Mouse (Mus musculus) induced T-regulatory cell, adult 2 months (primary cell): ENCODE measurements around the gene Nwd1.
"Not testable (repeated sequence)": the region's sequence is repeated elsewhere in the genome, so short reads cannot be mapped to it uniquely, and the experiment has no call there.

ENCODE experiments used
- DNase-seq: peaks from one replicate; pipeline ENCODE4 v3.0.0-alpha.2; 2012; ENCODE audit warnings: low read depth

Gene Nwd1

DNA sequence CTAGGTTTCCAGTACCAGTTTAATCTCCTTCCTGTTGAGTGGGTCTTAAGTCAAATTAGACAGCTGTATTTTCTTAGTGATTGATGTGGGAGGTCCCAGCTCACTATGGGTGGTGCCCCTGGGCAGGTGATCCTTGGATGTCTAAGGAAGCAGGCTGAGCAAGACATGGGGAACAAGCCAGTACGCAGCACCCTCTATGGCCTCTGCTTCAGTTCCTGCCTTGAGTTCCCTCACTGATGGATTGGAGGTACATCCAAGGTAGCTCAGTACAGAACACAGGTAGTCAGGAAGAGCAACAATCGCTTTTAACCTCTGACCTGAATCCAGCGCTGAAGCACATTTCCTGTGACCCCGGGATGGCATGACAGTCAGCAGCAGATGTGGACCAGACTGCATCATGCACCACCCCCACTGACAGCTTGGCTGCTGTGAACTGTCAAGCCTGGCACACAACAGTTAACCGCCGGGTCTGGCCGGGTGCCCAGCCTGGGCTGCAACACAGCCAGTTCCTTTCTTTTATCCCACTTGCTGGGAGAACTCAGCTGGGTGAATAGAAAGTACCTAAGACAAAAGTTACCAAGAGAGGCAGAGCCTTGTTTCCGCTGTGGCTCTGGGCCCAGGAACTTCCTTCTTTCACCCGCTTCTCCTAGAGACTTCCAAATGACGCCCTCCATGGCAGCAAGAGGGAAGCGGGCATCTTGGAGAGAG, at the start of gene Nwd1:
Gene Nwd1, plus strand, starts transcription at position 652 of the 708 bp plus-strand sequence.
- no peak for DNase-seq

GRCm38 (mm10) chr8:72642885-72643284, 3.6 kb upstream of the Nwd1 start:
- no peak for DNase-seq

- no peak for DNase-seq
Measured at GRCm38 (mm10) chr8:72644601-72645000, 1.9 kb upstream of the Nwd1 start.

DNA sequence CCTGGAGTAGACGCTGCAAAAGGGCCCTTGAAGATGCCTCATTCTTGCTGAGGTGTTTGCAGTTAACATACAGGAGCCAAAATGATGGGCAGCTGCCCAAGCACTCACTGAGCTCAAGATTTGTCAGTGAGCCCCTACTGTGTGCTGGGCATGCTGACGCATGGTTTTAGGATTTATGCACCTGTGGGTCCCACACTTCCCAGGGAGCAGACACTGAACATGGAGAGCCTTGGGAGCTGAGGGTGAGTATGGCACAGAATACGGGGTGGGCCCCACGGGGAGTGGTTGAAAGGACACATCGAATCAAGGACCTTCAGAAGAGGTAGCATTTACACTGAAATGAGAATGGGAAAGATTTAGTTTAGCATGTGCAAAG, 245 bp downstream of the Nwd1 start:
- DNase-seq: no peak

GRCm38 (mm10) chr8:72650697-72651096, 4.2 kb downstream of the Nwd1 start:
- DNase-seq: no peak

GRCm38 (mm10) chr8:72654565-72655521, 8.3 kb downstream of the Nwd1 start:
- DNase-seq: no peak

GRCm38 (mm10) chr8:72655522-72655912, 9.0 kb downstream of the Nwd1 start:
- no peak for DNase-seq

DNA sequence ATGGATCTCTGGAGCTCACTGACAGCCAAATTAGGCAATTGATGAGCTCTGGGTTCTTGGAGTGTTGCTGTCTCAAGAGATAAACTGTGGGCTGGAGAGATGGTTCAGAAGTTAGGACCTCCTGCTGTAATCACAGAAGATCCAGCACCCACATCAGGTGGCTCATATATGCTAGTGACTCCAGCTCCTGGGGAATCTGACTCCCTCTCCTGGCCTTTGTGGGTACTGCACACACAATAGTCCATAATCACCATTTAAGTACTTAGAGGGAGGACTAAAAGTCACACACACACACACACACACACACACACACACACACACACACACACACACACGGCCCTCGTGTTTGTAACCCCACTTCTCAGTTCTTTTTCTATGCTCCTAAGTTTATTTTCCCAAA, 13.5 kb downstream of the Nwd1 start:
- peak; percentile 42 for DNase-seq

- DNase-seq: no peak
Measured at GRCm38 (mm10) chr8:72664107-72664652, 17.7 kb downstream of the Nwd1 start.

- DNase-seq: no peak
Measured at GRCm38 (mm10) chr8:72664757-72665156, 18.2 kb downstream of the Nwd1 start.

GRCm38 (mm10) chr8:72665405-72665804, 18.9 kb downstream of the Nwd1 start:
- DNase-seq: no peak

GRCm38 (mm10) chr8:72668925-72669324, 22.4 kb downstream of the Nwd1 start:
- DNase-seq: no peak

DNA sequence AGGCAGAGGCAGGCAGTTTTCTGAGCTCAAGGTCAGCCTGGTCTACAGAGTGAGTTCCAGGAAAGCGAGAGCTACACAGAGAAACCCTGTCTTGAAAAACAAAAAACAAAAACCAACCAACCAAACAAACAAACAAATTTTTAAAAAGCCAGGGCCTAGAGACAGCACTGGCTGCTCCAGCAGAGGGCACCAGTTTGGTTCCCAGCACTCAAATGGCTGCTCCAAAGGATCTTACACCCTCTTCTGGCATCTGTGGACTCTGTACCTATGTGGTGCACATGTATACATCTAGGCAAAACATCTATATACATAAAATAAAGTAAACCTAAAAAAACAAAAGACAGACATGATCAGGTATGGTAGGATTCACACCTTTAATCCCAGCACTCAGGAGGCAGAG, 26.3 kb downstream of the Nwd1 start:
- no peak for DNase-seq

- DNase-seq: no peak
Measured at GRCm38 (mm10) chr8:72674184-72674583, 27.7 kb downstream of the Nwd1 start.

DNA sequence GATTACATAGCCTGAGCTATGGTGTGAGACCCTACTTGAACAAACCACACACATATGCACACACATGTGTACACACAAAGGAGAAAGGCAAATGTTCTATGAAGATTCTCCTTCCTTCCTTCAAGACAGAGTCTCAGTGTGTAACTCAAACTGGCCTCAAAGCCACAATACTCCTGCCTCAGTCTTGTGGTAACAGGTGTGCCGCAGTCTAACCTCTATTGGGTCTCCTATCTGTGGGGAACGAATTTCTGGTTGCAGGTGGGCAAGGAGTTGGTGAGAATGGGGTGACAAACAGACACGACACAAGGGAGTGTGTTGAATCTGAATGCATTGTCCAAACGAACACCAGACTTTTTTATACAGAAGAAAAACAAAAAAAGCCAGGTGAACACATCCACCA, 29.9 kb downstream of the Nwd1 start:
- DNase-seq: no peak

GRCm38 (mm10) chr8:72676844-72677243, 30.3 kb downstream of the Nwd1 start:
- not testable (repeated sequence) for DNase-seq

DNA sequence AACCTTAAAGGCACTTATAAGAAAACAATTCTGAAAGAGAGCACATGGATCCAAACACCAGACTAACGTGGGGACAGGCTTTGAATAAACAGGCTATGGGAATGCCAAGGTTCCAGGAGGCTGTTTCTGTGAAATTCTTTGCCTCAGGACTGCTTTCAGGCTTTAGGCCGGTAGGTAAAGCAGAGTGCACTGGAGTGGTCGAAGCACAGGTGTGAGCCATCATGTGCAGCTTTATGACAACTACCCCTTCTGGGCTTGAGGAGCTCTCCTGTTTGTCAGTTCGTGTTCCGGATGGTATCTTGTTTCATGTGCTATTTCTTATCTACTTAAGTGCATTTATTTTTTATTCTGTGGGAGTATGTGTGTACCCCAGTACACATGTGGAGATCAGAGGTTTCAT, 30.8 kb downstream of the Nwd1 start:
- DNase-seq: no peak

DNA sequence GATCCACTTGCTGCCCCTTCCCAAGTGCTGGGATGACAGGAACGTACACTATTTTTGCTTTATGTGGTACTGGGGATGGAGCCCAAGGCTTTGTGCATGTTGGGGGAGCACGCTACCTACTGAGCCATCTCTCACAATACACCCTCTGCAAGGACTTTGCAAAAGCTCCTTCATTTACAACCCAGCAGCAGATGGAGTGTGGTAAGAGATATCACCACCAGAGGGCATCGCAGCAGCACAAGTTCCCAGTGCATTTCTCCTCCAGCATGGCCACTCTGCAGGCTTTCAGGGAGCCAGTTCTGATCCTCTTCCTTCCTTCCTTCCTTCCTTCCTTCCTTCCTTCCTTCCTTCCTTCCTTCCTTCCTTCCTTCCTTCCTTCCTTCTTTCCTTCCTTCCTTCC, 33.6 kb downstream of the Nwd1 start:
- peak; percentile 67 for DNase-seq

GRCm38 (mm10) chr8:72682051-72682687, 35.7 kb downstream of the Nwd1 start:
- no peak for DNase-seq

- DNase-seq: no peak
Measured at GRCm38 (mm10) chr8:72683010-72683521, 36.6 kb downstream of the Nwd1 start.

- DNase-seq: not testable (repeated sequence)
Measured at GRCm38 (mm10) chr8:72683572-72684099, 37.1 kb downstream of the Nwd1 start.

- no peak for DNase-seq
Measured at GRCm38 (mm10) chr8:72698349-72698926, 51.9 kb downstream of the Nwd1 start.
